Mouse (Mus musculus) midbrain, embryonic 15.5 days (tissue): ENCODE results near the gene Fnbp4. TPM values are rescaled to one million over a fixed set of nuclear protein-coding genes. Genes with fewer than 3 reads are reported as not detected.

ENCODE experiments used
- polyA plus RNA-seq: library from polyadenylated mRNA; unstranded; fragments of >200 nt; fragmentation: Nextera tagmentation; extraction: Ambion mirVana; gene quantifications from 2 replicates; pipeline ENCODE4 v1.2.1, GENCODE M21; 2015

The Fnbp4 gene
- polyA plus RNA-seq, 1 experiment from 2014 or later = 116 TPM

Other genes with a start within 250 kb of the Fnbp4 start
- gene Ptprj, start 164.7 kb upstream of the Fnbp4 start, polyA plus RNA-seq = 5.9 and 6.1 TPM in 2 replicates
- gene Nup160, start 68.2 kb upstream of the Fnbp4 start, polyA plus RNA-seq = 25.1 and 28.9 TPM in 2 replicates
- gene Agbl2, start 37.4 kb downstream of the Fnbp4 start, polyA plus RNA-seq = 0.49 and 0.62 TPM in 2 replicates
- 242 and 250 TPM in 2 replicates for gene Mtch2, start 101.8 kb downstream of the Fnbp4 start, polyA plus RNA-seq
- gene C1qtnf4, start 140.5 kb downstream of the Fnbp4 start, polyA plus RNA-seq = 137 and 138 TPM in 2 replicates
- gene Kbtbd4, start 159.4 kb downstream of the Fnbp4 start, polyA plus RNA-seq = 70.4 and 71.1 TPM in 2 replicates
- gene Ndufs3, start 159.5 kb downstream of the Fnbp4 start, polyA plus RNA-seq = 202 and 212 TPM in 2 replicates
- gene Celf1, start 195.0 kb downstream of the Fnbp4 start, polyA plus RNA-seq = 123 and 129 TPM in 2 replicates